Mouse (Mus musculus) E14TG2a.4 (cell line): Measurements from ENCODE around the gene Ankrd33.

ENCODE experiments used
- CTCF ChIP-seq: conservative IDR thresholded peaks from 2 replicates; pipeline ENCODE4 v1.5.1; 2014; ENCODE audit warnings: low read length
- NANOG ChIP-seq: IDR thresholded peaks from 2 replicates; pipeline ENCODE4 v1.6.1; 2014; ENCODE audit warnings: borderline replicate concordance, low read length, mixed read lengths
- POU5F1 ChIP-seq: IDR thresholded peaks from 2 replicates; pipeline ENCODE4 v1.6.1; 2014; ENCODE audit warnings: low read length, borderline replicate concordance

DNA sequence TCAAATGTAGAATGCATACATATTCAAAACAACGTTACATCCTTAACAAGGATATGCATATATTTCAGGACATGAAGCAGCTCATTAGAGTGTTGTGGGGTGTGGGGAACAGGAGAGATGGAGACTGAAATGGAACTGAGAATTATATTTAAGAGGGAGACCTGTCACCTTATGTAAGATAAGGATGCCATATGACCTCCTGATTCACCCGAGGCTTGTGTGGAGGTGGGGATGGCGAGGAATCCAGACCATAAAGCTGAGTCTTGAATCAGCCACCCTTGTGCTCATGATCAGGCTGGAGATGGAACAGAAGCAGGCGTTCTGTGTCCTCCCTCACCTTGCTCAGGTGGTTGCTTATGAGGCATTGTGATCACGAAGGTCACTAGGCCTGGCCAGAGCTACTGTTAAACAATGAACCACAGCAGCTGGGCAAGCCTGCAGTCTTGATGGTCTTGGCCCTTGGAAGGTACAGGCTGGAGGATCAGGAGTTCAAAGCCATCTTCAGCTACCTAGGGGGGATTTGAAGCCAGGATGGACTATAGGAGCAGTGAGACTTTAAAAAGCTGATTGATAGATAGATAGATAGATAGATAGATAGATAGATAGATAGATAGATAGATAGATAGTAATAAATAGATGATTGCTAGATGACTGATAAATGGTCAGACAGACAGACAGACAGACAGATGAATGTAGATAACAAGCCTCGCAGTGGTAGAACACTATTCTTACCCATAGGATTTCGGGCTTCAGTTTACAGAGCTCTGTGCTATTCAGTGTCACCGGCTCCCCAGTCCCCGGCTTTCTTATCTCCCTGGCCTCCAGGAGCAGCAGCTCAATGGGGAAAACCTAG, 36.1 kb downstream of the Ankrd33 start:
- TF ChIP-seq CTCF (no peak), NANOG (no peak), POU5F1 (no peak)
